Mouse (Mus musculus): Measurements from ENCODE around the gene Sp2.

DNA sequence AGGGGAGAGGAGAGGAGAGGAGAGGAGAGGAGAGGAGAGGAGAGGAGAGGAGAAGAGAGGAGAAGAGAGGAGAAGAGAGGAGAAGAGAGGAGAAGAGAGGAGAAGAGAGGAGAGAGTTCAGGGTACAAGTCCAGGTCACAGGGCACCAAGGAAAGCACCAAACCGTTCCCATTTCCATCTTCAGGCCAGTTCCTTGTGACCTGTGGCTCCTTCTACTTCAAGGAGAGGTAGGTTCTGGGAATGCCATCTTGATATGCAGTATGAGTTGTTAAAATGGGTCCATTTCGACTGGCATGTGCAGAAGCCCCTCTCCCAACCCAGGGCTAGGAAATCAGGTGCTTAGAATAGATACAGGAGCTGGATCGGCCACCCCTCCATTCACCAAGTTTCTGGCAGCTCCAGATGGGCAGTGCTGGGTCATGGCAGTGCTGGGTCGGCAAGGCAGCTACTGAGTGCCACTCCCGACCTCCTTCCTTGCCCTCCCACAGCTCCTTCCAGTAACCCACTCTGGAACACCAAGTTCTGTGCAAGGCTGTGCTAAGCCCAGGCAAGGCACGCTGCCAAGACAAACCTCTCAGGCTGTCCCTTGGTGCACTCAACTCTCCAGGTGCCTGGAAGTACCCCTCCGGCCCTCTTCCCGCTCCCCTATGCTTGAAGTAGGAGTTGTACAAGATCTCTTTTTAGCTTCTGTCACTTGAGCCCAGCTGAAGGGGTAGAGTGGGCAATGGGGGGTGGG is 51.3 kb downstream of the Sp2 start:
- TF ChIP-seq CTCF (IDR thresholded peaks at IDR 0.05; ENCODE audit: low read depth) (no peak), EP300 (optimal IDR thresholded peaks at IDR 0.05) (no peak)

All from stomach, postnatal 0 days (tissue).